Mouse (Mus musculus): ENCODE measurements around the gene Col9a2.
A peak's percentile ranks its signal among the peaks of the same experiment; 100 is the strongest.

The Col9a2 gene

DNA sequence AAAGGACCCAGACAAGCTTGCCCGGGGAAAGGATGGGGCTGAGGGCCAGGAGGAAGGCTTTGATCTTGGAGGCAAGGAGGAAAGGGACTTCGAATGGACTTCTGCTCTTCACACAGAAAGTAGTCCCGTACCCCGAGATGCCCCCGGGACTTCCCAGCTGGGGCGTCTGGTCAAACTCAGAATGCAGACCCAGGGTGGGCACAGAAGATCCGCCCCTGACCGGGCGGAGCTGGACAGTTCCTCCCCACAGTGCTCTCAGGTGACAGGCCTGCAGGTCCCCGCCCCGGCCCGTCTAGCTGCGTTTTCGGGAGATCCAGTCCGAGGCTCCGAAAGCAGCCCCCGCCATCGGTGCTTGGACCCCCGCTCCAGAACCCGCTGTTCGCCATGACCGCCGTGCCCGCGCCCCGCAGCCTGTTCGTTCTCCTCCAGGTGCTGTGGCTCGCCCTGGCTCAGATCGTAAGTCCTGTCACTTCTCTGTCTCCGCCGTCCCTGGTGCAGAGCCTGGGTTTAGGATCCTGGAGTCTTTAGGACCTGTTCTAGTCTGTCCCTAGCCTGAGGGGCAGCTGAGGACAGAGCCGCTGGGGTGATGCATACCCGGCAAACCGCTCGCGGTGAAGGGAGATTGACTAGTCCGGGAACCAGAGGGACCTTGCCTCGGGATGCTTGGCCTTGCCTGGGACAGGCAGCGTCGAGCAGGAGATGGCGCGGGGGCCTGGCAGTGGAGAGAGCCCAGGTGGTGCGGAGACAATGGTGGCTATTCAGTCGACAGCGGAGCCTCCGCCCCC, at the start of gene Col9a2:
Col9a2 (plus strand) TSS at position 55 of the 785 bp plus-strand sequence.
- DNase-seq, result no peak

DNA sequence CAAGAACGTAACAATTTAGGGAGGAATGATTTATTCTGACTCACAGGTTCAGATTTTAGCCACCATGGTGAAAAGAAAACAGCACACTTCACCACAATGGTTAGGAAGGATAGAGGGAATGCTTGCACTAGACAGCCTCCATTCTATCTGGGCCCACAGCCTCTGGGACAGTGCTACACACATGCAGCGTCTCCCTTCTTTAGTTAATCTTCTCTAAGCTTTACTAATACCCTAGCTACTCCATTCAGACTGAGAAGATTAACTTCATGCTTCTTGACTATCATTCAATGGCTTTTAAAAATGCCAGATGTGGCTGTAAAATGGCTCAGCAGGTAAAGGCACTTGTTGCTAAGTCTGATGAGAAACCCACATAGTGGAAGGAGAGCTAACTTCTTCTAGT, 46.9 kb upstream of the Col9a2 start:
- no peak for DNase-seq

DNA sequence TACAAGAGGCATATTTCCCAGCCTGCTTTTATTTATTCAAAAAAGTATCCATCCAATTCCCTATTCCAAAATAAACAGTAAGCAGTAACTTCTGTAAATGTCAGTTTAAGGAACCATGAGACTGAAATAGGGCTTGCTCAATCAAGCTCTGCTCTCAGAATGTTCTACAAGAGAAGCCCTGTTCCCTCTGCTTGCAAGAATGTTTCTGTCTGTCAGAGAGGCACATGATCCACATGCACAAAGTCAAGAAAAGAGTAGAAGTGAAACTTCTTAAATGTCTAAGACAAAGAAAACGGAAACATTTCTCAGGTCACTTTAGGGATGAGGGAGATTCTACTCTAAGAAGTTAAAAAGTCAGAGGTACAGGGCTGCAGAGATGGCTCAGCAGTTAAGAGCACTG, 46.2 kb upstream of the Col9a2 start:
- no peak for DNase-seq

DNA sequence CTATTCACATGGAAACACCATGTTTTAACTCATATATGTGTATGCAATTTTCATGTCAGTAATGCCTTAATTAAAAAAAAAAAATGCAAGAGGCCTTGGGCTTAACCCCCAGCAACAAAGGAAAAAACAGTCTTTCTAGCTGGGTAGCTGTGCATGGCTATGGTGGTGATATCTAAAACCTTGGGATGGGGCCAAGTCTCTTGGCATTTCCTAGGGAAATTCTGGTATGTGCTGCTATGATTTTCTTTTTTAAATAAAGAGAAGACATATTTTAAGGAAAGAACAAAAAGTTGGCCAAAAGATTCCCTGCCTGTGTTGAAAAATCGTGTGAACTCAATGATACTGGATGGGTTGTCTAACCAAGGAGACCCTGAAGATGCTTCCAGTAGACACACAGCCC, 43.3 kb upstream of the Col9a2 start:
- DNase-seq, result no peak

DNA sequence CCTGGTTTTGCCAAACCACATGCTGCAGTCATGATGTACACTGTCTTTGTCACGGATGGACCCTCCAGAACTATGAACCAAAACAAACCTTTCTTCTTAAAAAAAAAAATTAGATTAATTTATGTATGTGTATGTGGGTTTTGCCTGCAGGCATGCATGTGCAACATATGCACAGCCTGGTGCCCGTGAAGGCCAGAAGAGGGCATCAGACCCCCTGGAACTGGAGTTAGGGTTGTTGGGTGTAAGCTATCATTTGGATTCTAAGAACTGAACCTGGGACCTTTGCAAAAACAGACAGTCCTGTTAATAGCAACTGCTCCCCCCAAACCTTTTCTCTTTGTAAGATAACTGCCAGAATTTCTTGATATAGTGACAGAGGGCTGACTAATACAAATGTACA, 38.1 kb upstream of the Col9a2 start:
- DNase-seq, result no peak

DNA sequence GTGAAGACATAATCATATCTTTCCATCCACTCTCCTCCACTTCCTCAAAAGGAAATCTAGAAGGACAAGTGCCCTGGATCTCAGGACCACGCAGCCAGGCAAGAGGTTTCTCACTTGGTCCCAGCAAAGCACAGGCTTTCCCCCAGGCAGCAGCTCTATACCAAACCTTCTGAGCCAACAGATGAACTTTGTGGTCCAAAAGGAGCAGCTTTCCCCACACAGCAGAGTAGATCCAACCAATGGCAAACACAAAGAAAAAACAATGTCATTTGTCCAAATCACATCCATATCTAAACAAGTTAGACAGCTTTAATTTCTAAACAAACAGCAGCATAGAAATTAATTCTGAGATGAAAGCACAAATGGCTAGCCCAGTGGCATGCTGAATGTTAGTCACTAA, 37.5 kb upstream of the Col9a2 start:
- DNase-seq, result no peak

DNA sequence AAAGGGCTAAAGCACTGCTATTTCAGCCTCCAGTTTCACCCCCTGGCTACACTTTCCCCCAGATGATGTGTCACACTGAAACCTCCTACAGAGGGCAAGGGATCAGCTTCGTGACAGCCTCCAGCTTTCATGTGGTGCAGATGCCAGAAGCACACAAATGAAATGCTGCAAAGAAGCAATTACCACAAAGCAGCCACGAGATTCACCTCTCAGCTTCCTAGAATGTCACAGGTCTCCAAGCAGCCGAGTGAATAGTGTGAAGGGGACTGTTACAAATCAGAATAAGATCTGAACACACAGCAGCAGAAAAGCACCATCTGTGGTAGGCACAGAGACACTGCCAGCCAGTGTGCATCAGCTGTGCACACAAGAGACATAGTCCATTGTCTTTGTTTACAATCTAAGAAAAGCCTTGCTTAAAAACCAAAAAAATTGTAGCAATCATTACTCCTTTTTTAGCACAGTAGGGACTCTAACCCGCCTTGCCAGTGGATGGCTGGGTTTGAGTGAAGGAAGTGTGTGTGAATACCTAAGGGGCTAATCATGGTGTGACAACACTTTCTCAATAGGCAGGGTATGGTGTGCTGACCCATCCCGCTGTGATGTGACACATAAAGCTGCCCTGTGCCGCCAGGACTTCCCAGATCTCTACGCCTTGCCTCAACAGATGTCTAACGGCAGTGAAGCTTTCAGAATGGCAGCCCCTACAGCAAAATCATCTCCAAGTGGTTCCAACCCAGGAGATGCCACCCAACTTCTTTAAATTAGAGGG, 36.6 kb upstream of the Col9a2 start:
- no peak for DNase-seq

DNA sequence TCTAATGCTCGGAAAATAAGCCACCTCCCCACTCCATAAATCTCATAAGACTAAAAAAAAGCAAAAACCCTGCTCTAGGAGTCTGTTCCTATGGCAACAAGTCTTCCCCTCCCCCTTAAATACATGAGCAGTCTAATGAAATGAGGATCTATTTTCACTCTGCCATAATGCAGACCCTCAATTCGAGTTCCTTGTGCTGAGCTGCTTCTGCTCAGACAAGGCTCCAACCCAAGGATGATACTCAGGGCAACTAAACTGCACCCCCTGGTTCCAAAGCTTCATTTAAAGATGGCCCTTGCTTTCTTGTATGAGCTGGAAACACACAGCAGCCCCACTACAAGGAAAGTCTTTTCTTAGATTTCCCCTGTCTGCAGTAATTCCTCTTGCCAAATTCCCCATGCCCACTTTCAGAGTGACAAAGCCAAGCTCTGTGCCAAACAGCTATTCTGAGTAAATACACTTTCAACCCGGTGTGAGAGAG, 35.5 kb upstream of the Col9a2 start:
- DNase-seq, result no peak

DNA sequence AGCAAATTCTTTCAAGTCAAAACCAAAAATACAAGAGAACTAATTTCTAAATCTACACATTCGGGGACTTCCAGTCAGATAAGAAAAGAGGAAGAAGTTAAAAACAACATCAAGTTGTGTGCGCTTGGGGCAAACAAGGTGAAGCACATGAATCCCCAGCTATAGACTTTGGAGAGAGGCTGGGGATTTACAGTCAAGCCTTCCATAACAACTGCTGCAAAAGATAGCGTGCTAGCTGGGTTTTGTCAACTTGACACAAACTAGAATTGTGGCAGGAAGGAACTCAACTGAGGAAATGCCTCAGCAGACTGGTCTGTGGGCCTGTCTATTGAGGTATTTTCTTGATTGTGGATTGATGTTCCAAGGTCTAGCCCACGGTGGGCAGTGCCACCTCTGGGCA, 34.5 kb upstream of the Col9a2 start:
- DNase-seq, result no peak

DNA sequence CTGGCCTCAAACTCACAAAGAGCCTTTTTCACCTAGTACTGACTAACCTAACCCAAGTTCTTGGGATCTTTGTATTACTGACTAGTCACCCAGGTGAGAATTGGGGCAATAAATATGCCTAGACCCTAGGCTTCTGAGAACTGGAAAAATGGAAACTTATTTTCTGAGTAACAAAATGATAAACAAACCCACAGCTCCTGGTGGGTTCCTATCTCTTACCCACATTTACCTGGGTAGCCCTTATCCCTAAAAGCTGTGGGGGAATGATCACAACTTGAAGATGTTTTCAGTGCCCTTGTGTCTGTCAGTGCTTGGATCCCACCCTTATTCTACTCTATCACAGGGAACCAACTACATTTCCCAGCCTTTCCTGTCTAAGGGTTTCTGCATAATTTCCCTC, 32.2 kb upstream of the Col9a2 start:
- no peak for DNase-seq

DNA sequence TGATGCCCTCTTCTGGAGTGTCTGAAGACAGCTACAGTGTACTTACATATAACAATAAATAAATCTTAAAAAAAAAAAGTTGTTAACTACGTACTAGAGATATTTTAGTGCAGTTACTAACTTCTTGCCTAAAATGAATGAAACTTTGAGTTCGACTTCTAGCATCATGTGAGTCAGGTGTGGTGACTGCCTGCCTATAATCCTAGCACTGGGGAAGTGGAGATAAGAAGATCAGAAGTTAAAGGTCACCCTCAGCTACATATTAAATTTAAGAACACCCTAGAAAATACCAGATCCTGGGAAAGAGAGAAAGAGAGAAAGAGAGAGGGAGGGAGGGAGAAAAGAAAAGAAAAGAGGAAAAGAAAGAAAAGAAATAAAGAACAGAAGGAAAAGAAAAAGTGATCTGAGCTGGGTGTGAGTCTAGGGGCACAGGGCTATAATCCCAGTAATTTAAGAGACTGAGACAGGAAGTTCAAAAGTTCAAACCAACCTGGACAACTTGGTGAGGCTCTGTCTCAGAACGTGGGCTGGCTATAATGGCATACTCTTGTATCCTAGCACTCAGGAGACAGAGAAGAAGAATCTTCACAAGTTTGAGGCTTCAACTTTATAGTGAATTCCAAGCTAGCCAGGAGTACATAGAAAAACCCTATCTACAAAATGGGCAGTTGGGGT, 31.0 kb upstream of the Col9a2 start:
- no peak for DNase-seq

DNA sequence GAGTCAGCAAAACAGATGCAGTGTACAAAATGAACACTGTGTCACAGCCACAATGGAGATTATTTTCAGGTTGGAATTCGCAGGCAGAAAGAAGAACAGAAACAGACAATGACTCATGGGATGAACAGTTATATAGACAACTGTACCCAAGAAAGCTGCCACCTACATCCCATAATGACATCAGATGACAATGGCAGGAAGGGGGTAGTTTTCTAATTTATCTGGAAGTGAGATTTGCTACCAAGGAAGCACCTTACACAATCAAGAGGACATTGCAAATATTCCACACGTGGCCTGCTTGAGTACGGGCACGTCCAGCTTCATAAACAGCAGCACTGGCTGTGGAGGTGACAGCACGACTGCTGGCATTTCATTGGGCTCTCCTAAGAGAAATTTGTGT, 30.0 kb upstream of the Col9a2 start:
- no peak for DNase-seq

DNA sequence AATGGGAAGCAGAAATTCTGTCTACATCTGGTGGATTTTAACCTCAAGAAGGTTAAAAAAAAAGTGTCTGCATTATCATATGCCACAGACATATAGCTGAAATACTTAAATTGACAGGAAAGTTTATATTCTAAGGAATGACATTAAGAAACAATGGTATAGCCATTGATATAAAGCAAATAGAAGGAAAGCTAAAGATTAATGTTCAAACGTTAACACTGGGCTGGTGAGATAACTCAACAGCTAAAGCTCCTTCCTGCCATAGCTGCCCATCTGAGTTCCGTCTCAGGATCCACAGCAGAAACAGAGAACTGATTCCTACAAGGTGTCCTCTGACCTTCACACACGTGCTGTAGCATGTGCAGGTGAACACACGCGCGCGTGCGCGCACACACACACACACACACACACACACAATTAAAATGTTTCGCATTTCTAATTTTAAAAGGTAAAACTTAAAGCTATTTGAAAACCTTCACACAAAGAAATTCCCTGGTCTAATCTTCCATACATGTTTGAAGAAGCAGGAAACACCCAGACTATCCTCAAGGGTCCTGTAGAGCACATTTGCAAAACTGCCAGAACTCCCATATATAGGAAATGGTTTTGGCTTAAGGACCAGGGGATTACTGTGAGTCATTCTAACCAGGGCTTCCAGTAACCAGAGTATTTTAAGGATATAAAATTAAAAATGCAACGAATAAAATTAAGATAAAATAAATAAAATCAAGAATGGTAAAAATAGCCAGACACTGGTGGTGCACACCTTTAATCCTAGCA, 28.2 kb upstream of the Col9a2 start:
- no peak for DNase-seq

DNA sequence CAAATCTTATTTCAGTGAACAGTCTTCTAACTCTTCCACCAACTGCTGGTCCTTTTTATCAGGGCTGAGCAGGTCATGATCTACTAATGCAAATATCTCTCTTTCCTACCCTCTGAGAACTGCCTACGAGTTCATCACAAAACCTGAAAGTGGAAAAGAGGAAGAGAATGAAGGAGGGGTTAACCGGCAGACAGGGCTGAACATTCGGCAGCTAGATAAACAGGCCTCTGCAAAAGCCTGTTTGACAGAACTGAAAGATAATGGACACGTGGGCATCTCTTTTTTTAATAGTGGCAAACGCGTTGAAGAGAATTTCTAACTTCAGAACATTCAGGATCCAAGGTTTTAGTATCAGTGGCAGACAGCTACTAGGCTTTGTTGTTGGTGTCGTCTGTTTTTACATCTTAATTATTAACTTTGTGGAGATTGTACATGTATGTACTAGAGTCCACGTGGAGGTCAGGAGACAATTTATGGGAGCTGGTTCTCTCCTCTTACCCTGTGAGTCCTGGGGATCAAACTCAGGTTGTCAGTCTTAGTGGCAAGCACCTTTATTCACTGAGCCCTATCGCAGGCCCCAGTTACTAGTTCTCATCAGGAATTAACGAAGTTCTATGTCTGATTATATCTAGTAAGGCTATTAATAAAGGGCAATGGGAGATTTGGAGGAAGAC, 24.5 kb upstream of the Col9a2 start:
- DNase-seq, result no peak

DNA sequence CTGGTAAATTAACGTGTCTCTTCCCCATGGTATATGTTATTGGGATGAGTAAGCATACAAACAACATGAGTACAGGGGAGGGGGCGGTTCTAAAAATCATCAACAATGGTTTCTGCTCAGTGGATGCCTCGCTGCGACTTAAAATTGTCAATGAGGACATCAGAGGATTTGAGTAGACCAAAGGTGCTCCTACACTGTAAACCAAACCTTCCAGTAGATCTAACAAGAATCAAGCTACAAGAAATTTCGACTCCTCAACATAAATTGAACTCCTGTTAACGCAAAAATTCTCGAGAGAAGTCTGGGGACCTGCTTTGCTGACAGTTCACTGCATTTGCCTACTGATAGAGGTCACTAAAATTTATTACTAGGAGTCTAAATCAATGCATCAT, 23.9 kb upstream of the Col9a2 start:
- no peak for DNase-seq

DNA sequence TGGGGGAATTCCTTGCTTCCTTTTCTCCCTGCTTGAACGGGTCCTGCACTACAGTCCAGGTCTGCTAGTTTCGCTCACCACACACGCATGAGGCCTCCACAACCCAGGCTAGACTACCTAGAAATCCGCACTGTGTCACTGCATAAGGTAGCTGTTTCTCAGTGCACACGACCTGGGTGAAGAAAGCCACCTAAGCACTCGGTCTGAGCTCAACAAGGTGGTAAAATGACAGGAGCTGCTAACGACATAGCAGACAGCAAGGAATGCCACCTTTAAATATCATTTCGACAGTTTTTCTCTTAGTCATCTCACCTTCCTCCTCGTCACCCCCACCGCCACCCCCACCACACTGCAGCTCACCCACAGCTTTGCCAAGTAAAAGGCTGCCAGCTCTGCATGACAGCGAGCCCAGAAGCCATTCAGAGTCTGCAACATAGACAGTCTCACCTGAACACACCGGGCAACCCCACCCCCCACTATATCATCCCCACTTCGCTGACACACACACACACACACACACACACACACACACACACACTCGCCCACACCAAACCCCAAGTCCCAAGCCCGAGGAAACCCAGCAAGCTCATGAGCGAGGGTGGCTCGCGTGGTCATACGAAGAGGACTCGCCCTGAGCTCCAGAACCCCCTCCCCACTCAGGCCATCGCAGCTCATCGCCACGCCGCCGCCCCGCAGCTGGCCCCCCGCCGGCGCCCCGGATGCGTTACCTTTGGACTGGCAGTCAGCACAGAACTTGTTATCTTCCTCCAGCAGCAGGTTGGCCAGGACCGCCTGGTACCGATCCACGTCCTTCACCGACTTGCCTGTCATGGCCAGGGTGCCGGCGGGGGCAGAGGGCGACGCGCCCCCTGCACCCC, 22.9 kb upstream of the Col9a2 start:
- DNase-seq, result peak; percentile 43

DNA sequence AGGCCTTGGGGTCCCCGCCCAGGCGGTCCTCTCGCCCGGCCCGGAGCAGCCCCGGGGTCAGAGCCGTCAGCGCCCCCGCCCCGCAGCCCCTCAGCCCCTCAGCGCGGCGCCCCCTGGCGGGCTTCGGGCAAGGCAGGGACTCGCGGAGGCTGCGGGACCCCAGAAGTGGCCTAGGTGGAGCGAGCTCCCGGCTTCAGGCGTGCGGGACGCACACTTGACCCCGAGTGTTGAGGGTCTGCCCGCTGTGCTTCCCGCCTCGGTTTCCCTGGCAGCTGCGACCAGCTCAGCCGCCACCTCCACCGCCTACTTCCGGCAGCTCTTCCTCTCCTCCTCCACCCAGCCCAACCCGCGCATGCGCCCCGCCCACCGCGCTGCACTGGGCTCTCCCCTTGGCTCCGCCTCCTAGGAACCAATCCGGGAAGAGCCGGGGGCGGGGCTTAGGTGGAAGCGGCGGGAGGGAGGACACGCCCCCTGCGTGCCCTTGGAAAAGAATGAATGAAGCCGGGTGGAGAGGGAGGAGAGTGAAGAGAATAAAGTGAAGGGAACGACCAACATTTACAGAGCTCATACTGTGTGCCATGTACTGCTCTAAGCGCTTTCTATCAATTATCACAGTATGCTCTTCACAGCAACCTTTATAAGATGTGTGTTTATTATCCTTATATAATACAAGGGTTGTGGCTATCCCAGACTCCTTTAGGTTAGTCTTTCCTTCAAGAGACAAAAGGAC, 22.1 kb upstream of the Col9a2 start, which contains the start of gene Smap2:
Smap2 (minus strand) TSS at position 320 of the 730 bp plus-strand sequence.
- DNase-seq, result peak; percentile 99

DNA sequence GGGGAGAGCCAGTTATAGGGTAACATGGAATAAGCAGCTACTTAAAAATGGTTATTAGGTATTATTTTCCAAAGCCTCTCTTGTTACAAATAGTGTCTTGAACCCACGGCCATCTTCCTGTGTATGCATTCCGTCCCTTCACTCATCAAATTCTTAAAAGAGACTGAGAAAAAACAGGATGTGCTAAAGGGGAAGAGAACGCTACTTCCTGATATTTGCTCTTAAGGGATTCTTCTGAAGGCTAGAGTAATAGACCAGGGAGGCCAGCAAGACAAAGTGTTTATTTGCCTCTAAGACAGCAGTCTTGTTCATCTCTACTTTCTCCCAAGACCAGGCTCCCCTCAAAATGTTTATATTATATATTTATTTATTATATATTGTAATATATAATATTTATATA, 20.9 kb upstream of the Col9a2 start:
- DNase-seq, result no peak

DNA sequence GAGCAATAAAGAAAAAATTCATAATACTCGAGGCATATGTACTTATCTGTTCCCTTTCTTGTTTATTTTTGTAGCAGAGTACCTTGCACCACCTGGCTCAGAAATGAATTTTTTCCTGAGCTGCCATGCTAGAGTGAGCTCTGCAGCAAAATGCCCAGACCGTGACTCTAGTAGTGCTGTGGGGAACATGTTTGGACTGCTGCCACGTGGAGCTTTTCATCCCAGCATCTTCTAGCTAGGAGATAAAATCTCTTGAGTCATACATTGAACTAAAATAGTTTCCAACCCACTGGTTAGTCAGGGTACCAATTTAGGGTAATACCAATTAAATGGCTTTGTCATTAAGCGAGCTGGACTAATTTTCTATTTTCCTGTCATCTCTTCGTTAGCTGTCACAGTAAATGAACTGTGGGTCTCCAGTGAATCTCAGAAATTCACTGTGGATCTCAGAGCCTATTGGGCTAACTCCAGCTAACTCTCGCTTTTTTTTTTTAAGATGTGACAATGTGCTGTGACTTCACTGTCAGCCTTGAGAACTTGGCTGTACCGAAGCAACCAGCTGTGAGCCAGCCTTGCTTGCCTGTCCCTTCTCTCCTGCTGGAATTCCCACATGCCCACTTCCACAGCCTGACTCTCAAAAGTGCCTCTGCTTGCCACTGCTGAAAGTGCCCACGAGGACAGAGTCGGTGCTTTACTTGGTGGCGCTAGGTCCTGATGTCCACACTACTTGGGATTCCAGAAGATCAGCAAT, 19.0 kb upstream of the Col9a2 start:
- no peak for DNase-seq

DNA sequence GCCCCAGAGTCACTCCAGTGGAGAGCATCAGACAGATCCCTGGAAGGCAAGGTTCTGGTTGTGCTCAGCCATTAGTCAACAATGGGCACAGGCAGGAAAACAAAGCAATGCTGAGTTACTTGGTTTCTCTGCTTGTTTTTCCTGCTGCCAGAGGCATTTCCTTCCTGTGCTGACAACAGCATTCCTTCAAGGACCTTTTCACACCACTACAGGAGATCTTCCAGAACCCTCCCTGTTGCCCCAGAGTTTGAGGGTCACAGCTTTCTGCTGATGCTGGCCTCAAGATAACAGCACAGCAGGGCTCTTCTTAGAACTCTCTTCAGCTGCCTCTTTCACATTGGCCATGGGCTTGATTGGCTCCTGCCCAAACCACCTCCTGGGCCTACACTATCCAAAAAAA, 17.3 kb upstream of the Col9a2 start:
- peak; percentile 76 for DNase-seq
